In the genomic region with DNA sequence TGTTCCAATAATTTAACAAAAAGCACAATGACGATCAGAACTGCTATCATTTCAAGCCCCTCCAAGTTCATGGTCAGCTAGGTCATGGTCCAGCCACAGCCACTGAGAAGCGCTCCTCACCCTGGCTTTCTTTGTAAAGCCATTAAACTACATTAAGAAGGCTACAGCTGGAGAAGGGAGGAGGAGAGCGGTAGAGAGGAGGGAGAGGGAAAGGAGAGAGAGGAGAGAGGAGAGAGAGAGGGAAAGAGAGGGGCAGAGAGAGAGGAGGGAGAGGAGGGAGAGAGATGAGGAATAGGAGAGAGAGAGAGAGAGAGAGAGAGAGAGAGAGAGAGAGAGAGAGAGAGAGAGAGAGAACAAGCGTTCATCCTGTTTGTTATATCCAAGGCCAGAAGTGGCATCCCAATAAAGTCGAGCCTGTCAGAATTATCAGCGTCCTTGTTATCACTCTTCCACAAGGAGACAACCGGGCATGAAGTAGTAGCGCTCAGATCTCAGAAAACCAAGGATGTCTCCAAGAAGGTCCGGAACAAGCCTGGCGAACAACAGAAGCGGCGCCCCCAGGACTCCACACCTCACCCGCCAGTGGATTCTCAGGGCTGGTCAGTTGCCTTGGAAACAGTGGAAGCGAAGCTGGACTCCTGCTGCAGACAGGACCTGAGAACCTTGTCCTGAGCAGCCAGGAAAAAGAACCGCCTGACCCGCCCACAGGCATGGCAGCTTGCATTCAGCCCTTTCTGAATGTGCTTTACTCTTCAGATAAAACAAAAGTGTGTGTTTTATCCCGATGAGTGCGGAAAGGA, we compare ENCODE assay signal across 8 mouse cellular contexts.
DNase-seq lines count a peak whose midpoint lies in the region; ATAC-seq and TF ChIP-seq lines count a peak whose summit lies in the region.

No protein-coding gene starts in this region.

- no peak for DNase-seq in heart, postnatal 25 days (ENCODE audit: low spot score)
- DNase-seq in adrenal gland, postnatal 25 days = peak; percentile 2
- peak; percentile 35 for DNase-seq in embryonic facial prominence, embryonic 14.5 days (ENCODE audit: low spot score)
- DNase-seq in left cerebral cortex, adult 2 months (ENCODE audit: extremely low spot score in 1 of 2, low spot score in 2 of 2) = peak; percentile 12 to 22
- peak; percentile 33 for DNase-seq in mesoderm, embryonic 11.5 days (ENCODE audit: low read depth, low spot score)
- no peak for DNase-seq in spleen, postnatal 36 days (ENCODE audit: low spot score in 2 of 2)

- H3K4me2 ChIP-seq in heart, embryonic 12.5 days = peak overlapping the region; percentile 66
- peak overlapping the region; percentile 57 for H3K4me2 ChIP-seq in embryonic facial prominence, embryonic 14.5 days (ENCODE audit: low read depth, low read length)
- H3K4me2 ChIP-seq in stomach, embryonic 16.5 days (ENCODE audit: low read depth, low read length) = peak overlapping the region; percentile 54

- intact Hi-C loops in heart, postnatal 25 days (cut with DNase I) = no loop called here
- intact Hi-C loops in left cerebral cortex, adult 2 months (cut with DNase I) = no loop called here

- no peaks in the 10 kb centered on the region for H3K27me3 ChIP-seq in heart, embryonic 12.5 days (replicated peaks)
- peaks cover 3% of the 10 kb centered on the region; the same call in 1 of the 2 replicates for H3K27me3 ChIP-seq in embryonic facial prominence, embryonic 14.5 days (replicated peaks; ENCODE audit: control insufficient read depth, insufficient read depth, low read length)
- no peaks in the 10 kb centered on the region for H3K27me3 ChIP-seq in stomach, embryonic 16.5 days (ENCODE audit: control insufficient read depth, insufficient read depth, low read length)

- no peak for ATAC-seq in heart, embryonic 12.5 days (ENCODE audit: insufficient number of reproducible peaks, low FRiP score)
- ATAC-seq in embryonic facial prominence, embryonic 14.5 days (ENCODE audit: low read depth) = peak; percentile 76; the same call in 1 of the 2 replicates
- no peak for ATAC-seq in stomach, embryonic 16.5 days (ENCODE audit: insufficient read depth, low FRiP score)

- no peak overlapping the region for H3K9ac ChIP-seq in heart, embryonic 12.5 days
- peak overlapping the region; percentile 42 for H3K9ac ChIP-seq in embryonic facial prominence, embryonic 14.5 days (ENCODE audit: low read depth, low read length)
- no peak overlapping the region; the same call in 1 of the 2 replicates for H3K9ac ChIP-seq in stomach, embryonic 16.5 days (ENCODE audit: low read length)

- H3K27ac ChIP-seq in heart, embryonic 12.5 days (ENCODE audit: poor library complexity, severe bottlenecking) = no peak overlapping the region
- no peak overlapping the region for H3K27ac ChIP-seq in embryonic facial prominence, embryonic 14.5 days (replicated peaks; ENCODE audit: low read depth, low read length)
- no peak overlapping the region for H3K27ac ChIP-seq in left cerebral cortex, adult 2 months
- H3K27ac ChIP-seq in stomach, embryonic 16.5 days (ENCODE audit: low read length) = no peak overlapping the region

- H3K4me1 ChIP-seq in heart, embryonic 12.5 days (replicated peaks) = peaks cover 3% of the 10 kb centered on the region; the same call in 1 of the 2 replicates
- H3K4me1 ChIP-seq in embryonic facial prominence, embryonic 14.5 days (ENCODE audit: control insufficient read depth, insufficient read depth, low read length) = no peaks in the 10 kb centered on the region
- H3K4me1 ChIP-seq in stomach, embryonic 16.5 days (ENCODE audit: control insufficient read depth, insufficient read depth, low read length) = no peaks in the 10 kb centered on the region

- TF ChIP-seq CTCF in left cerebral cortex, adult 2 months (IDR thresholded peaks at IDR 0.05) = no peak

- H3K36me3 ChIP-seq in heart, embryonic 12.5 days = no peaks in the 10 kb centered on the region
- H3K36me3 ChIP-seq in embryonic facial prominence, embryonic 14.5 days (ENCODE audit: control insufficient read depth, insufficient read depth, low read length) = no peaks in the 10 kb centered on the region
- no peaks in the 10 kb centered on the region for H3K36me3 ChIP-seq in stomach, embryonic 16.5 days (ENCODE audit: control insufficient read depth, insufficient read depth, low read length)

- peak overlapping the region; percentile 40 for H3K4me3 ChIP-seq in heart, embryonic 12.5 days
- peak overlapping the region; percentile 29 for H3K4me3 ChIP-seq in embryonic facial prominence, embryonic 14.5 days (ENCODE audit: low read depth, low read length)
- peak overlapping the region; percentile 41 for H3K4me3 ChIP-seq in left cerebral cortex, adult 2 months
- H3K4me3 ChIP-seq in stomach, embryonic 16.5 days (replicated peaks; ENCODE audit: low read length) = peak overlapping the region; percentile 21

- WGBS in heart, embryonic 12.5 days = 12% methylated on average over 18 of the region's 18 CpGs
- 14% methylated on average over 18 of the region's 18 CpGs for WGBS in embryonic facial prominence, embryonic 14.5 days
- 9% methylated on average over 18 of the region's 18 CpGs for WGBS in stomach, embryonic 16.5 days

- no peaks in the 10 kb centered on the region for H3K9me3 ChIP-seq in heart, embryonic 12.5 days (replicated peaks)
- no peaks in the 10 kb centered on the region for H3K9me3 ChIP-seq in embryonic facial prominence, embryonic 14.5 days (ENCODE audit: control insufficient read depth, low read length)
- no peaks in the 10 kb centered on the region for H3K9me3 ChIP-seq in stomach, embryonic 16.5 days (replicated peaks; ENCODE audit: control insufficient read depth, low read length)

Comparison
In these comparisons a context has a peak if more than half of its experiments do, and no peak if none do; other contexts are left out.
1. DNase-seq: peak in adrenal gland, postnatal 25 days (single experiment), embryonic facial prominence, embryonic 14.5 days (single experiment), left cerebral cortex, adult 2 months (2 of 2) and mesoderm, embryonic 11.5 days (single experiment); none in heart, postnatal 25 days (single experiment) and spleen, postnatal 36 days (0 of 2).
2. Peak in every context shown above with its lines, with median percentiles within 50 percentile points of each other: H3K4me2 ChIP-seq and H3K4me3 ChIP-seq.